Mouse (Mus musculus) gonadal fat pad, adult 2 months (tissue): Measurements from ENCODE around the gene Stoml1. TPM values are rescaled to one million over a fixed set of nuclear protein-coding genes. Genes with fewer than 3 reads are reported as not detected.
"Not testable (repeated sequence)": the region's sequence is repeated elsewhere in the genome, so short reads cannot be mapped to it uniquely, and the experiment has no call there.

ENCODE experiments used
- DNase-seq: peaks from one replicate; pipeline ENCODE4 v3.0.0-alpha.2; 2012; ENCODE audit warnings: low read depth
- polyA plus RNA-seq: library from polyadenylated mRNA; depleted of rRNA; stranded (reverse); fragments of >200 nt; gene quantifications from 2 replicates; pipeline ENCODE4 v1.2.3, GENCODE M21; 2012

Gene Stoml1
- polyA plus RNA-seq, 1 experiment, result 42.0 TPM

- DNase-seq, result no peak
These were observed 11.0 kb upstream of the Stoml1 start for GRCm38 (mm10) chr9:58241780-58242485.

- DNase-seq, result no peak
These were observed 10.3 kb upstream of the Stoml1 start for GRCm38 (mm10) chr9:58242696-58243095.

DNA sequence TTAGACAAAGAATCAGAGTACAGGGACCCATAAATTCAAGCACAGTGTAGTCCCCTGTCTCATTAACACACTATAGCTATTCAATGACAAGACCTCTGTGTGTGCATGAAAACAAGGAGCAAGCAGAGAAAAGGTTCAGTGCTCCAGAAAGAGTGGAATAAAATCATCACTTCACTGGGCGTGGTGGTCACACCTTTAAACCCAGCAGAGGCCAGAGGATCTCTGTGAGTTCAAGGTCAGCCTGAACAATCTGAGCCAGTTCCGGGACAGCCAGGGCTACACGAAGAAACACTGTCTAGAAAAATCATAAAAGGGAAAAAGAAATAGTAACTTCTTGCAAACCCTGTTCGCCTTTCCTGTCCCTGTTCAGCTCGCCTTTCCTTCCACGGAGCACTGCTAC is 9.3 kb upstream of the Stoml1 start:
- DNase-seq, result no peak

GRCm38 (mm10) chr9:58246083-58246591 is 6.8 kb upstream of the Stoml1 start:
- DNase-seq, result no peak

- DNase-seq, result no peak
These were observed 5.8 kb upstream of the Stoml1 start for GRCm38 (mm10) chr9:58247064-58247759.

- DNase-seq, result no peak
These were observed 4.1 kb upstream of the Stoml1 start for GRCm38 (mm10) chr9:58248746-58249413.

GRCm38 (mm10) chr9:58249592-58250192 is 3.3 kb upstream of the Stoml1 start, which contains the start of gene Pml:
Gene Pml (minus strand): TSS chr9:58249786.
- no peak for DNase-seq

DNA sequence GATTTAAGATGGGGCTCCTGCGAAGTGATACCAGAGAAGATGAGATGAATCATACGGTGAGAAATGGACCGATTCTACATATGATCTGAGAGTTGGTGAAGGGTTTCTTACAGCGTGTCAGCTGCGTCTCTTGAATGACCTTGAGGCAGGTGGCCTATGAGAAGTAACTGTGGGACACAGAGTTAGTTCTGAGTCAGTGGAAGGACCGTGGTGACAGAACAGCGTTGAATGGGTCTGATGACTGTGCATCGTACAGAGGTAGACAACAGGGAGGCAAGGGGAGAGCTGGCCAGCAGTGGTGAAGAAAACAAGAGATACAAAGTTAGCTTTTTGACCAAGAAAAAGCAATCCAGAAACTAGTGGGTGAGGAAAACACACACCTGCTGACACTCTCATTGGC is 2.6 kb upstream of the Stoml1 start:
- DNase-seq, result no peak

- not testable (repeated sequence) for DNase-seq
These were observed 2.2 kb upstream of the Stoml1 start for GRCm38 (mm10) chr9:58250730-58251129.

- DNase-seq, result not testable (repeated sequence)
These were observed 800 bp downstream of the Stoml1 start for GRCm38 (mm10) chr9:58253805-58254122.

DNA sequence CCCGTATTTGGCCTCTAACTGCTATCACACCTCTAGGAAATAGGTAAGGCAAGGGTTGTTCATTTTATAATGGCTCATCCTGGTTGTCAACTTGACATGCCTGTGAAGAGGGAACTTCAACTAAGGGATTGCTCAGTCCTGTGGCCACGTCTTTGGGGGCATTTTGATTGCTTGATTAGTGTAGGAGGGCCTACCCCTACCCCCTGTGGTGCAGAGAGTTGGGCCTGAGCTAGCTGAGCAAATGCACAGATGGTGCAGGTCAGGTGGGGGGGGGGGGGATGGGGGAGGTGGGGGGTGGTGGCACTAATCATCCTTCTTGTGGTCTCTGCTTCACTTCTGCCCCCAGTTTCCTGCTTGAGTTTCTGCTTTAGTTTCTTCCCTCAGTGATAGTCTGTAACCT is 2.1 kb downstream of the Stoml1 start:
- DNase-seq, result no peak

GRCm38 (mm10) chr9:58255704-58256685 is 3.0 kb downstream of the Stoml1 start:
- no peak for DNase-seq

DNA sequence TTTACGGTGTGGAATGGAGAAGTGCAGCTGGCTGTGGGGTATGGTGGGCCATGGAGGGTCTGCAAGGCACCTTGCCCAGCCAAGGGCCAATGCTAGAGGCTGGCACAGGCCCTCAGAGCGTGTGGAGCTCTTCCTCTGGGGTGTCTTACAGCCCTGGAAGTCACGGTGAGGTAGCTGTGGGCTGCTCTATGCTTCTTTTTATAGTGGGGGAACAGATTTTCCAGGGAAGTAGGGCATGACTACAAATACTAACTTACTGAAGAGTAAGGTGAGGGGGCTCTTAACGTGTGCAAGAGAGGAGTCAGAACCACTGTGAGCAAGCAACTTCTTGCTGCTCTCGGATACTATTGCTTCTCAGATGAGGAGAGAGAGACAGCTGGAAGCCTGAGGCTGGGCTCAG is 9.5 kb downstream of the Stoml1 start:
- no peak for DNase-seq

GRCm38 (mm10) chr9:58265368-58265767 is 12.4 kb downstream of the Stoml1 start:
- no peak for DNase-seq

DNA sequence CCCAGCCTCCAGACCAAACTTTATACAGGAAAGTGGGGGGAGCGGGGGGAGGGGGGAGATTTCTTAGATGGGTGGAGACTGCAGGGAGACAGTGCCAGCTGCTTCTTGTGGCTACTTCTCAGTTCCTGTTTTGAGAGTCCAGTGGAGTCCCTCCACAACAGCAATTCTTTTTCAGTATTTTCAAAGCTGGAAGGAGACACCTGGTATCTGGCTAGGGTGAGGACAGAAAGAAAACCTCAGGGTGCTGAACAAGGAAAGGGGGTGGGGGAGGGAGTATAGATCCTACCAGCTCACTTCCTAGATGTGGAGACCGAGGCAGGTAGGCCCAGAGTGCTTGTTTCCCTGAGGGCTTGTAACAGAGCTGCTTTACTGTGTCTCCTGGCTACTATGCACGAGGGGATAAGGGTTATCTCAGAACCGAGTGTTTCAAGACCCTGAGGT is 13.6 kb downstream of the Stoml1 start:
- no peak for DNase-seq

- DNase-seq, result no peak
These were observed 14.1 kb downstream of the Stoml1 start for GRCm38 (mm10) chr9:58267046-58267445.

- no peak for DNase-seq
These were observed 15.7 kb downstream of the Stoml1 start for GRCm38 (mm10) chr9:58268384-58269313.

DNA sequence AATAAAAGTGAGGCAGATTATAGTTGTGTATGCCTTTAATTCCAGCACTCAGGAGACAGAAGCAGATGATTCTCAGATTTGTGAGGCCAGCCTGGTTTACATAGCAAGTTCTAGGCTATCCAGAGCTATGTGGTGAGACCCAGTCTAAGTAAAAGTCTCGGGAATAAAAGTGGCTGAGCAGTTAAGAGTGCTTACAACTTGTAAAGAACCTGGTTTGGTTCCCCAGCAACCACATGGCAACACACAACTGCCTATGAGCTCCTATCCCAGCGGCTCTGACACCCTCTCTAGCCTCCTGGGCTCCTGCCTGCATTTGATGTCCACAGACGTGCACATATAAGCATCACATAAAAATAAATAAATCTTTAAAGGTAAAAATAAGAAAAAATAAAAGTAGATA is 17.1 kb downstream of the Stoml1 start:
- DNase-seq, result no peak

DNA sequence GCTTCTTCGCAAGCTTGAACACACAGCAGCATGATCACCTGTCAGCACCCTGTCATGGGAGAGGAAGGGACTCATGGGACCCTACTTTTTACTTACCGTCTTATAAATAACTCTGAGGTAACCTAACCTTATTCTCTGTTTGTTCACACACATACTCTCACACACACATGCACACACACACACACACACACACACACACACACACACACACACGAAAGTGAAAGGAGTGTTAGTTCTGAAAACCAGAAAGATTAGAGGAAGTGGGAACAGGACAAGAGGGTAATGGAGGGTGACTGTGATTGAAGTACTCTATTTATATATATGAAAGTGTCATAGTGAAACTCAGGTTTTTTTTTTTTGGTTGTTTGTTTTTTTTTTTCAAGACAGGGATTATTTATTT is 18.1 kb downstream of the Stoml1 start:
- no peak for DNase-seq

- not testable (repeated sequence) for DNase-seq
These were observed 18.6 kb downstream of the Stoml1 start for GRCm38 (mm10) chr9:58271551-58271950.
